Mouse (Mus musculus): Measurements from ENCODE around the gene Prkca. TPM values are rescaled to one million over a fixed set of nuclear protein-coding genes. Genes with fewer than 3 reads are reported as not detected.

Gene Prkca
- polyA plus RNA-seq, 1 experiment from 2014 or later, result 7.4 TPM

- Histone ChIP-seq H3K9ac (ENCODE audit: low read depth, low read length) (no peak overlapping the region), H3K36me3 (ENCODE audit: control insufficient read depth, insufficient read depth, low read length) (no peaks in the 10 kb centered on the region; the same call in 1 of the 2 replicates)
Measured at GRCm38 (mm10) chr11:108330818-108331217, 12.9 kb downstream of the Prkca start.

GRCm38 (mm10) chr11:108325943-108326342 lies 17.8 kb downstream of the Prkca start:
- H3K4me1 ChIP-seq (ENCODE audit: control insufficient read depth, insufficient read depth, low read depth, low read length), result no peaks in the 10 kb centered on the region
- H3K27me3 ChIP-seq (replicated peaks; ENCODE audit: control insufficient read depth, insufficient read depth, low read length), result no peaks in the 10 kb centered on the region
- WGBS, result 92% methylated on average over 8 of the region's 8 CpGs
- H3K36me3 ChIP-seq (ENCODE audit: control insufficient read depth, insufficient read depth, low read length), result no peaks in the 10 kb centered on the region; the same call in 1 of the 2 replicates
- no peak overlapping the region for H3K9ac ChIP-seq (ENCODE audit: low read depth, low read length)
- H3K27ac ChIP-seq (ENCODE audit: low read depth, low read length), result no peak overlapping the region
- H3K4me2 ChIP-seq (ENCODE audit: low read length), result no peak overlapping the region
- H3K4me3 ChIP-seq (ENCODE audit: low read length), result no peak overlapping the region
- H3K9me3 ChIP-seq (ENCODE audit: control insufficient read depth, low read length), result no peaks in the 10 kb centered on the region
- ATAC-seq, result no peak

More at GRCm38 (mm10) chr11:108330818-108331217, 12.9 kb downstream of the Prkca start:
- no peak for ATAC-seq
- Histone ChIP-seq H3K27ac (ENCODE audit: low read depth, low read length) (no peak overlapping the region), H3K27me3 (replicated peaks; ENCODE audit: control insufficient read depth, insufficient read depth, low read length) (no peaks in the 10 kb centered on the region), H3K4me2 (ENCODE audit: low read length) (no peak overlapping the region), H3K4me1 (ENCODE audit: control insufficient read depth, insufficient read depth, low read depth, low read length) (no peaks in the 10 kb centered on the region), H3K4me3 (ENCODE audit: low read length) (no peak overlapping the region), H3K9me3 (ENCODE audit: control insufficient read depth, low read length) (no peaks in the 10 kb centered on the region)
- 80% methylated on average over 11 of the region's 11 CpGs for WGBS

- 82% methylated on average over 2 of the region's 2 CpGs for WGBS
- H3K9ac ChIP-seq (ENCODE audit: low read depth, low read length), result no peak overlapping the region
- no peaks in the 10 kb centered on the region; the same call in 1 of the 2 replicates for H3K36me3 ChIP-seq (ENCODE audit: control insufficient read depth, insufficient read depth, low read length)
- no peaks in the 10 kb centered on the region for H3K27me3 ChIP-seq (replicated peaks; ENCODE audit: control insufficient read depth, insufficient read depth, low read length)
- H3K9me3 ChIP-seq (ENCODE audit: control insufficient read depth, low read length), result no peaks in the 10 kb centered on the region
- no peaks in the 10 kb centered on the region for H3K4me1 ChIP-seq (ENCODE audit: control insufficient read depth, insufficient read depth, low read depth, low read length)
- H3K4me3 ChIP-seq (ENCODE audit: low read length), result no peak overlapping the region
- H3K4me2 ChIP-seq (ENCODE audit: low read length), result no peak overlapping the region
- H3K27ac ChIP-seq (ENCODE audit: low read depth, low read length), result no peak overlapping the region
- ATAC-seq, result no peak
Measured at GRCm38 (mm10) chr11:108322156-108322555, 21.6 kb downstream of the Prkca start.

GRCm38 (mm10) chr11:108320561-108320960 lies 23.2 kb downstream of the Prkca start:
- Histone ChIP-seq H3K36me3 (ENCODE audit: control insufficient read depth, insufficient read depth, low read length) (no peaks in the 10 kb centered on the region), H3K9me3 (ENCODE audit: control insufficient read depth, low read length) (no peaks in the 10 kb centered on the region), H3K27me3 (replicated peaks; ENCODE audit: control insufficient read depth, insufficient read depth, low read length) (no peaks in the 10 kb centered on the region), H3K4me3 (ENCODE audit: low read length) (no peak overlapping the region), H3K9ac (ENCODE audit: low read depth, low read length) (no peak overlapping the region), H3K4me2 (ENCODE audit: low read length) (no peak overlapping the region), H3K27ac (ENCODE audit: low read depth, low read length) (no peak overlapping the region), H3K4me1 (ENCODE audit: control insufficient read depth, insufficient read depth, low read depth, low read length) (no peaks in the 10 kb centered on the region)
- 83% methylated on average over 7 of the region's 7 CpGs for WGBS
- no peak for ATAC-seq

GRCm38 (mm10) chr11:108319162-108319561 lies 24.6 kb downstream of the Prkca start:
- WGBS, result 86% methylated on average over 11 of the region's 11 CpGs
- no peak for ATAC-seq
- H3K4me1 ChIP-seq (ENCODE audit: control insufficient read depth, insufficient read depth, low read depth, low read length), result no peaks in the 10 kb centered on the region

GRCm38 (mm10) chr11:108317878-108318277 lies 25.9 kb downstream of the Prkca start:
- Histone ChIP-seq H3K9me3 (ENCODE audit: control insufficient read depth, low read length) (no peaks in the 10 kb centered on the region), H3K9ac (ENCODE audit: low read depth, low read length) (no peak overlapping the region), H3K4me1 (ENCODE audit: control insufficient read depth, insufficient read depth, low read depth, low read length) (no peaks in the 10 kb centered on the region), H3K36me3 (ENCODE audit: control insufficient read depth, insufficient read depth, low read length) (no peaks in the 10 kb centered on the region), H3K27ac (ENCODE audit: low read depth, low read length) (no peak overlapping the region), H3K4me3 (ENCODE audit: low read length) (no peak overlapping the region), H3K4me2 (ENCODE audit: low read length) (no peak overlapping the region), H3K27me3 (replicated peaks; ENCODE audit: control insufficient read depth, insufficient read depth, low read length) (no peaks in the 10 kb centered on the region)
- ATAC-seq, result no peak
- WGBS, result 83% methylated on average over 6 of the region's 6 CpGs

More at GRCm38 (mm10) chr11:108319162-108319561, 24.6 kb downstream of the Prkca start:
- Histone ChIP-seq H3K9me3 (ENCODE audit: control insufficient read depth, low read length) (no peaks in the 10 kb centered on the region), H3K36me3 (ENCODE audit: control insufficient read depth, insufficient read depth, low read length) (no peaks in the 10 kb centered on the region), H3K9ac (ENCODE audit: low read depth, low read length) (no peak overlapping the region), H3K4me2 (ENCODE audit: low read length) (no peak overlapping the region), H3K4me3 (ENCODE audit: low read length) (no peak overlapping the region), H3K27ac (ENCODE audit: low read depth, low read length) (no peak overlapping the region), H3K27me3 (replicated peaks; ENCODE audit: control insufficient read depth, insufficient read depth, low read length) (no peaks in the 10 kb centered on the region)

- 86% methylated on average over 7 of the region's 7 CpGs for WGBS
- no peaks in the 10 kb centered on the region for H3K27me3 ChIP-seq (replicated peaks; ENCODE audit: control insufficient read depth, insufficient read depth, low read length)
- no peak overlapping the region for H3K9ac ChIP-seq (ENCODE audit: low read depth, low read length)
- ATAC-seq, result no peak
- H3K9me3 ChIP-seq (ENCODE audit: control insufficient read depth, low read length), result no peaks in the 10 kb centered on the region
- no peaks in the 10 kb centered on the region for H3K36me3 ChIP-seq (ENCODE audit: control insufficient read depth, insufficient read depth, low read length)
- no peaks in the 10 kb centered on the region for H3K4me1 ChIP-seq (ENCODE audit: control insufficient read depth, insufficient read depth, low read depth, low read length)
- H3K4me2 ChIP-seq (ENCODE audit: low read length), result no peak overlapping the region
- H3K27ac ChIP-seq (ENCODE audit: low read depth, low read length), result no peak overlapping the region
- H3K4me3 ChIP-seq (ENCODE audit: low read length), result no peak overlapping the region
Measured at GRCm38 (mm10) chr11:108315736-108316135, 28.0 kb downstream of the Prkca start.

- H3K36me3 ChIP-seq (ENCODE audit: control insufficient read depth, insufficient read depth, low read length), result no peaks in the 10 kb centered on the region
- H3K27me3 ChIP-seq (replicated peaks; ENCODE audit: control insufficient read depth, insufficient read depth, low read length), result no peaks in the 10 kb centered on the region
- H3K9me3 ChIP-seq (ENCODE audit: control insufficient read depth, low read length), result no peaks in the 10 kb centered on the region
- WGBS, result 82% methylated on average over 5 of the region's 5 CpGs
- H3K4me3 ChIP-seq (ENCODE audit: low read length), result no peak overlapping the region
- no peak overlapping the region for H3K9ac ChIP-seq (ENCODE audit: low read depth, low read length)
- H3K4me2 ChIP-seq (ENCODE audit: low read length), result no peak overlapping the region
- no peak overlapping the region for H3K27ac ChIP-seq (ENCODE audit: low read depth, low read length)
- no peaks in the 10 kb centered on the region for H3K4me1 ChIP-seq (ENCODE audit: control insufficient read depth, insufficient read depth, low read depth, low read length)
- no peak for ATAC-seq
Measured at GRCm38 (mm10) chr11:108312516-108312915, 31.2 kb downstream of the Prkca start.

- Histone ChIP-seq H3K4me3 (ENCODE audit: low read length) (no peak overlapping the region), H3K4me1 (ENCODE audit: control insufficient read depth, insufficient read depth, low read depth, low read length) (no peaks in the 10 kb centered on the region), H3K9me3 (ENCODE audit: control insufficient read depth, low read length) (no peaks in the 10 kb centered on the region), H3K27ac (ENCODE audit: low read depth, low read length) (no peak overlapping the region), H3K36me3 (ENCODE audit: control insufficient read depth, insufficient read depth, low read length) (no peaks in the 10 kb centered on the region), H3K9ac (ENCODE audit: low read depth, low read length) (no peak overlapping the region), H3K27me3 (replicated peaks; ENCODE audit: control insufficient read depth, insufficient read depth, low read length) (no peaks in the 10 kb centered on the region), H3K4me2 (ENCODE audit: low read length) (no peak overlapping the region)
- no peak for ATAC-seq
- WGBS, result 85% methylated on average over 2 of the region's 2 CpGs
Measured at GRCm38 (mm10) chr11:108311912-108312311, 31.8 kb downstream of the Prkca start.

GRCm38 (mm10) chr11:108309791-108310190 lies 33.9 kb downstream of the Prkca start:
- no peak overlapping the region for H3K27ac ChIP-seq (ENCODE audit: low read depth, low read length)
- H3K36me3 ChIP-seq (ENCODE audit: control insufficient read depth, insufficient read depth, low read length), result no peaks in the 10 kb centered on the region
- no peak overlapping the region for H3K4me3 ChIP-seq (ENCODE audit: low read length)
- ATAC-seq, result no peak
- H3K9ac ChIP-seq (ENCODE audit: low read depth, low read length), result no peak overlapping the region
- H3K4me1 ChIP-seq (ENCODE audit: control insufficient read depth, insufficient read depth, low read depth, low read length), result no peaks in the 10 kb centered on the region
- no peaks in the 10 kb centered on the region for H3K9me3 ChIP-seq (ENCODE audit: control insufficient read depth, low read length)
- WGBS, result 83% methylated on average over 5 of the region's 5 CpGs
- H3K4me2 ChIP-seq (ENCODE audit: low read length), result no peak overlapping the region
- no peaks in the 10 kb centered on the region for H3K27me3 ChIP-seq (replicated peaks; ENCODE audit: control insufficient read depth, insufficient read depth, low read length)
